Mouse (Mus musculus) urinary bladder, postnatal 36 days (tissue): Measurements from ENCODE around the gene Col25a1.

ENCODE experiments used
- DNase-seq, 2 experiments: peaks; one replicate each; pipeline ENCODE4 v3.0.0; 2022; ENCODE audit warnings: low spot score in 2 of 2, mixed read lengths in 1 of 2

Col25a1 gene

DNA sequence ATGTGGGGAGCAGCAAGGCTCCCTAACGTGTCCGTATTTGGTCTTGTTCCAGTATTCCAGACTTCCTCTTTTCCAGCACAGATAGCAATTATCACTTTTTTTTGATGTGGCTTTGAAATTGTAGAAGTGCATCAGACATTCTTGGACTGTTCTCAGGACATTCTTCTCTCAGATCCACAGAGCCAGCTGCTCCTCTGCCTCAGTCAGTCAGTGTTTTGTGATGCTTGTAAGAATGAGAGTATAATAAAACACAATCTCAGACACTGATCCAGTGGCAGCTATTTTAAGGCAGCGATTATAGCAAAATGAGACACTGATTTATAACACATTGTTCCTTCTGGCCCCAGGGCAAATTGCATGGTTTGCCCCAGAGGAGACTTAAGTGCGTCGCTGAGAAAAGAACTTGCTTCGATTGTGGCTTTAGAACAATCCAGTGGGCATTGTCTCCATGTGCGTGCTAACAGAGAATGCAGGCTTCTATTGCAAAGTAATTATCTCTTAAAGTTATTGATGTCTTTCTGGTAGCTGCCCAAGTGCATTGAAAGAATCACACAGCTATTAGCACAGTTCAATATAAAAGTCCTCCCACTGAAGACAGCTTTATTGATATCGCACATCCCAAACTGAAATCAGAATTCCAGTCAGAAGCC lies 111.5 kb downstream of the Col25a1 start:
- DNase-seq = no peak

DNA sequence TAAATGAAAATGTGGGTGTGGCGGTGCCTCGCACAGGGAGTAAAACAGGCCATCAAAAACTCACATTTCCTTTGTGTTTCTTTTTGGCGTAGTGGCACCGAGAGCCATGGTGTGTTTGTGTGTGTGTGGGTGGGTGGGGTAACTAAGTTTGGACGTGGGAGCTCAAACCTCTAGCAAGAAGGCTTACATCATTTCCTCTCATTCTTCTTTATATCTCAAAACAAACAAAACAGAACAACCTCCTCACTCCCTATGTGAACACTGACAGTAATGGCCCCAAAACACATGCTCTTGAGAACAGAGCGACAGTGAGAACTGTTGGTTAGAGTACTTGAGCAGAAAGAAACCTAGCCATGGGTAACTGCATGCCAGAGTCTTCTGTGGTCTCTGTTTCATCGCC lies 121.1 kb downstream of the Col25a1 start:
- DNase-seq = no peak

DNA sequence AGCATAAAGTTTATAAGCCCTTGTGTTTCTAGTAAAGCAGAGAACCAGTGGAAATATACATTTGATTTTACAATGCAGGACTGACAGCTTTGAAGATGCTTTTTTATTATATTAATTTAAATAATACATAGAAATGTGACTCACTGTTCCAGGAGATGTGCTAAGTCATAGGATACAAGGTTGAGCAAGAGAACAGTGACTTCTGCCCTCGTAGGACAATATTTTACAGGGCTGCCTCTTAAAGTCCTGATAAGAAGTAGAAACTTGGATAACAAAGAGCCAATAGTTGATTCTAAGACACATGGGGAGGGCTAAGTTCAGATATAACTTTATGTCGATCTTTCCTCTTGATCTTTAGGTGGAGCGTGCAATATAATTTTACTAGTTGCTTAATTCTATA lies 124.8 kb downstream of the Col25a1 start:
- DNase-seq = no peak

DNA sequence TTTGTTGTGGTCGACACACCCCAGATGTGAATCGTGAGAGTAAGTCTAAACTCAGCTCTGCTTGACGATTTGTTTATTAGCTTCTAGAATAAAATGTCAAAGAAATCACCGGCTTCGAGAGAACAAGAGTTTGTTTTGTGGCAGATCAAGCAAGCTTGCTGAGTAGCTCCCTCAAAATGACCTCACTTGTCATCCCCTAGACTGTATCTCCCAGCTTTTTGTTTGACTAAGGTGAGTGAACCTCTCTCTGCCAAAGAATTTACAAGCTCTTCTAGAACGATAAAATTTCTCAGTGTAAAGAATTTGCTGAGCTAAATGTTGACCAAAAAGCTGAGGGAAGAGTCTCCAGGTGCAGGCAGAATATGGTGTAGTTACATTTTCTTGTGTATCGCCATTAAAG lies 125.3 kb downstream of the Col25a1 start:
- DNase-seq = no peak

DNA sequence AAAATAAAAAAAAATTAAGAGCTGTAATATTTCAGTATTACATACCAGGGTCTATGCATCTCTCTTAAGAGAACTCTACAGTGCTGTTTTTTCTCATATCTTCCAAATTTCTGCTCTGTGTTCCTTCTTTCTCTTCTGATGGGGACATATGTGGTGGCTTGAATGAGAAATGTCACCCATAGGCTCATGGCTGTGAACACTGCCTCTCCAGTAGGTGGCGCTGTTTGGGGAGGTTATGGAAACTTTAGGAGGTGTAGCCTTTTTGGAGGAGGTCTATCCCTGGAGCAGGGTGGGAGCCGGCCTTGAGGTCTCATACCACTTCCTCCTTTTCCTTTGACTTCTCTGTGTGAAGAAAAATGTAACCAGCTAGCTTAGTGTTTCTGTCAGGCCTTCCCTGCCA lies 128.4 kb downstream of the Col25a1 start:
- no peak for DNase-seq

DNA sequence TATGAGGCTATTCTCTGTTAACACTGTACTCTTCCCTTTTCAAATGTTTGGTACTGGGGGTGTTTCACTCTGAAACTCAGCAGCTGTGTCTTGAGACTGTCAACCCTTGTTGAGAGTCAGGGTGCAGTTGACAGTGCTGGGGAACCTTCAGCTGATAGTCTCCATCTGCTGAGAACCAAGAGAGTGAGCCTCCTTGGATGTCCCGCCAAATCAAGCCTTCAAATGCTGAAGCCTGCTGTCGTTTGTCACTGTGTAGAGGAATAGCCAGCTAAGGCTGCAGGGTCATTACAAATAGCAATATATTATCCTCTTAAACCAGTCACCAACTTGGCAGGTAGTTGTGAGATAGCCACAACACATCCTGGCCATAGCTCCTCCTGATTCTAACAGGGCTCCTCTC lies 129.0 kb downstream of the Col25a1 start:
- no peak for DNase-seq

DNA sequence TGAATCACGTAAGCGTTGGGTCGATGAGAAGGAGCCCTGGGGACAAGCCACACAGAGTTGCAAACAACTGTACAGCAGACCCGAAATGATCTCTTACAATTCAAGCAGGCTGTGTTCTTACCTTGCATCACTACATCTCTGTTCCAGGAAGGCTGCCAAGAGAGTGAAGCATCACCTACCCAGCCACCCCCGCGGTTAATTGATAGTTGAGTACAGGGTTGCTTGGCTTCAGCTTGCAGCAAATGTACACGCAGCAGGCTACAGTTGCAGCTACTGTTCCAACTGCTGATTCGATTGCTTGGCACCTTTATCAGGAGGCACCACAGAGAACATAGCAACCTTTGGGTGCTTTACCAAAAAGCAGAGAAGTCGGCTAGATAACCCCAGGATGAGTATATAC lies 133.8 kb downstream of the Col25a1 start:
- no peak for DNase-seq

DNA sequence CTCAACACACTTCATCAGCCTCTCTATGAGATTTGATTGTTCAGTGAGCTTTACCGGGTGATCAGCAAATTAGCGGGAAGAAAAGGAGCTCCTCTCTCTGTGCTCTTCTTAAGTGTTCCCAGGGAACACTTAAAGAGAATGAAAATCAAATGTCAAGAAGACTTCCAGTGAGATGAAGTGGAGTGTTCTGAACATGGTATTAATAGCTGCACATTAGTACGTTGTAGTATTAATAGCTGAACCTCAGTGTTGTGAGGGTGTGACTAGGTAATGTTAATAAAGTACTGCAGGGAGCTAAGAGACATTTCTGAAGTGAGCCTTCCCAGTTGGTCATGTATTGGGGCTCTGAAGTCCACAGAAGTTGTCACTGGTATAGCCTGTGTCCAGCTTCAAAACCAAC lies 139.2 kb downstream of the Col25a1 start:
- DNase-seq = no peak

DNA sequence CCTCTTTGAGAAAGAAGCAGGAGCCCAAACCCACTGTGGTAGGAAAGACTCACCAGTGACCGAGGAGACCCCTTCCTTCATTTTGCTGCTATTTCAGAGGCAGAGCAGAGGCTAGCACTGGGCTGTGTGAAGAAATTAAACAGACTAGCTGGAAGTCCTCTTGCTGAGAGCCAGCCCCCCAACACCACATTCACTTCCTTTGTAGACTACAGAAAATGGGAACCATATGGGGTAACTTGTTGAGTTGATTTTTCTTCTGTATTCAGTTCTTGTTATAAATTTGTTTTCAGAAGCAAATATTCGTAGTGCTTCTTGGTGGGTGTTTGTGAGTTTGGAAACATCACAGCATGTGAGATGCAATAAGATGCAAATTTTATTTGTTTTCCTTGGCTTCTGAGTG lies 142.6 kb downstream of the Col25a1 start:
- DNase-seq = no peak

DNA sequence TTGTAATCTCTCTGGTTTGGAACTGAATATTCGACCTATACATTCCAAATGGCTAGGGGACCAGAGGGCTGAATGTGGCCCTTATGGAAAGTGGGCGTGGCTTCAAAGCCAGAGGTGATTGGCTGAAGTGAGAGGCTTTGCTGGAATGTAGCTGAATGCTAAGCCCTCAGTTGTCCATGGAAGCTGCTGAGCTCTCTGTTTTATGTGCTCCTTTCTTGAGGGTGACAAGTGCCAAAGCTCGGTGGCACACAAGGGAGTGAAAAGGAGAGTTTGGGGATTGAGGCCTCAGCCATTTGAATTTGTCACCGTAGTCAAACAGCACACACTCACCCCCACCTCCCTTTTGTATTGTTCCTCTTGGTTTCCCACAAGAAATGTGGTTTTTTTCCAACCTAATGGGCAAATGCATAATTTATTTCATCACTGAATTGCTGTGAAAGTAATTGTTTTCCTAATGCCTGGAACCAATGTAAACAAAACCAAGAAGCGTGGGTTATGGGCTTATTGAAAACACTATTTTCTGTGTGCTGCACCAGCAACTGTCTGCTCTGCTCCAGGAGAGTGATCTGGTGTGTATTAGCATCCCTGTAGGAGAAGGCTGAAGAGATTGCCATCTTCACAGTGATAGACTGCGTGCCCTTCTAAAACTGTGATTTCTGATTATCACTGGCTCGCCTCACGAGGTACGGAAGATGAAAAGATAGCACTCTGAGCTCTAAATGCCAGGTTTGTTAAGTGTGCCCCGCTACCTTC lies 147.2 kb downstream of the Col25a1 start:
- DNase-seq = no peak

DNA sequence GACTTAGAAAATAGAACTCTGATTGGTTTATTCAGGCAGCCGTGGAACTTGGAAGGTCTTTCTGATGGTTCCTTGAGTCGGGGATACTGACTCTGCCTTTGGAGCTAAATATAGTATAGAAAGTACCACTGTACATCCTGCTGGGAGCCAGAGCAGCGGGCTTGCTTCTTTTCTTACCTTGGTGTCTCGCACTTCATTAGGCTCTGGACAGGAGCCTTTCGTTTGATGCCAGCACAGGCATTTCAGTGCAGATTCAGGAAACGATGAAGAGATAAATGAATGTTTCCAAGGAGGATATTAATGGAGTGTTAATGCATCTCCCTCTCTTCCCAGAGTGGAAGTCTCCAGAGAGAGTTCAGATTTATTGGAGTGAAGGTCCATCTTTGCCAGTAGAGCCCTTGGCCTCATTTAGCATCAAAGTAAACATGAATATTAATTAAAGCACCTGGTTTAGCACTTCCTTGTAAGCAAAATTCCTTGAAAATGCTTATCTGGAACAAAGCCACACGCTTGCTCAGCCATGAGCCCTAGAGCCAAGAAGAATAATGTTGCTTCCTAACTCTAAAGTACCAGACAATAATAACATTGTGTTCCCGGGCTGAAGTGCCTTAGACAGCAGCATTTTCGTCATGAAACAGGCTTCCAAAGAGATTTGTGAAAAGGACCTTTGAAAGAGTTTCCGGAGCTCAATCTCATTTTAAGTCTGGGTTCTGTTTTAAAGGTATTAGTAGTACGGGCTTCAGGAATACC lies 151.9 kb downstream of the Col25a1 start:
- DNase-seq = no peak

DNA sequence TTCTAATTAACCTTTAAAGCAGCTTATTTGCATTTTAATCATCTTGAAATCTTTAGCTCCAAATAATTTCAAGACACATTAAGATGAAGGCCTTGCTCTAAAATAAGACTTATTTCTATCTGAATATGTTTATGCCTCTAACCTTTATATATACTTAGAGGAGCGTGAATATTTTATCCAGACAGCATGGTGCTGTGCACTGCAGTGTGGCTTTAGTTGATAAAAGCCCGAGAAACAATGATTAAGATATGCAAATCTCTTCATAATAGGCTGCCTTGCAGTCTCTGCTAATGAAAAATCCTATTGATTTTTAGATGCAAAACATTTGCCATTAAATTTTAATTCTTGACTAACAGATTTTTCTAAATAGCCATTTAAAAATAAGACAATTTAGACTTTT lies 156.8 kb downstream of the Col25a1 start:
- no peak for DNase-seq

DNA sequence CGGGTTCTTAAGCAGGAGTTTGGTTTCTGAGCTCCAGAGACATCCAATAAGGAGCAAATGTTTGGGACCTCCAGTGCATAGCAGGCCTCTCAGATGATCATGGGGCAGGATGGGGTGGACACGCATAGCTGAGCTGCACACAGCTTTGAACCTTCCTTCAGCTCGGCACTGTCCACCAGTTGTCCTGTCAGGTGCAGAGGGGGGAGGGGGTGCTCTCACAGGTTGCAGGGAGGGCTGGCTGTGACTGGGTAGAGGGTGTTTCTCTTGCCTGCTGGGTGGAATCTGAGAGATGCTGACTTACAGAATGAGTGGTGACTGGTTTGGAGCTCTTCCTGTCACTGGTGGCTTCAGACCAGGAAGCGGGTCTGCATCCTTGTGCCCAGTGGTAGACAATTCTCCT lies 157.5 kb downstream of the Col25a1 start:
- DNase-seq = no peak

DNA sequence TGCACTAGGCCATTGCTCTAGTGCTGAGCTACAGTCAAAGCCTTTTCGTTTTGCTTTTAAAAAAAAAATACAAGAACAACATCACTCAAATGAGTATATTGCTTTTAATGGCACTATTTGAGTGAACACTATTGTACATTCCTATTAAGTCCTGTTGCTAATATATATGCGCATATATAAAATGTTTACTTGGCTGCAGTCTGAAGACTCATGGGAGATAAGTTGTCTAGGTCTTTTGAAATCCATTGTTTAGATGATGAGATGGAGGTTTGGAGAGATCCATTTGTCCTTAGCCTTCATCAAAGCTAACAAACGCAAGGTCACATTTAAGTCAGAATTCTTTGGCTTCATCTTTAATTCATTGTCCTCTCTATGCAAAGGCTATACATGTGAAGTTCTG lies 157.9 kb downstream of the Col25a1 start:
- no peak for DNase-seq

DNA sequence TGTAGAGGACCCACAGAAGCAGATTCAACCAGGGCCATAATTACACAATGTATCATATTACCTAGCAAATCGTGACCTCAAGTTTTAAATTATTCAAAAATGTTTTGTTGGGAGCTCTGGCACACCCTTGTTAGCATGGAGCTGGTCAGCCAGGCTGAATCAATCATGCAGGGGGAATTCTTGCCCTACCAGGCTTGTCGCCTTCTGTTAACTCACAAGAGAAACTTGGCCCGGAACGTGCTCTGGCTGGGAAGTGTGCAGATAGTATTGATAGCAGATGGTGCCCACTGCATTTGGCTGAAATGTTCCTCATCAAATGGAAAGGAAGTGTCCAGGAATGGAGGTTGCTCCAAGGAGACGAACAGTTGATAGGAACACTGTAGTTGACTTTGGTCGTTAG lies 158.9 kb downstream of the Col25a1 start:
- DNase-seq = no peak

DNA sequence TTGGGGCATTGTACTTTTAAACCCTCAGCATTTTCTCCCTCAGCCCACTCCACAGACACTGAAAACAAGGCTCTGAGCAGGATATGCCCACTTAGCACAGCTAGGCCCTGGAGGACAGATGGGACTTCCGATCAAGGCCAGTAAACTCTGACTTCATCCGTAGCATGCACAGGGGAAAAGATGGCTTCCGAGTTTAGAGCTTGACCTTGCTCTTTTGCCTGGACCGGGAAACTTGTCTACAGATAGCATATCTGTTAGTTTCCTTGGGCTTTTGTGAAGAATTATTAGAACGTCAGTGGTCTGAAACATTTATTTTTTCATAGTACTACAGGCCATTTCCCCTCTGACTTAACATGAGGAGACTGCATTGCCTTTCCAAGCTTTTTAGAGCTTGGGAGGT lies 159.4 kb downstream of the Col25a1 start:
- DNase-seq = no peak

DNA sequence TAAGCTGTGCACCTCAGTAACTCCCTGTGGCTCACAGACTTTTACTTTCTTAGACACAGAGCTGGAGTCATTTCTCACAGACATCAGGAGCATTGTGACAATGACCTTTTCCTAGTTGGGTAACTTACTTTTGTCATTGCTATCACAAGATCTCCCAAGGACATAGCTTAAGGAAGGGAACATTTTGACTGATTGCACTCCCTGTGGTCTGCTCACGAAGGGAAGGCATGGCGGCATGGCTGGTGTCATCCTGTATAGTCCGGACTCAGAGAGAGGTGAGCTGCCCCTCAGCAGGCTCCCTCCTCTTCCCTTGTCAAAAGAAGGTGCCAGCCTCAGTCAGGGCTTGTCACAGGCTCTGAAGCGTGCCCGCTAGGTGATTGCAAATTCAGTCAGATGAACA lies 160.6 kb downstream of the Col25a1 start:
- no peak for DNase-seq

DNA sequence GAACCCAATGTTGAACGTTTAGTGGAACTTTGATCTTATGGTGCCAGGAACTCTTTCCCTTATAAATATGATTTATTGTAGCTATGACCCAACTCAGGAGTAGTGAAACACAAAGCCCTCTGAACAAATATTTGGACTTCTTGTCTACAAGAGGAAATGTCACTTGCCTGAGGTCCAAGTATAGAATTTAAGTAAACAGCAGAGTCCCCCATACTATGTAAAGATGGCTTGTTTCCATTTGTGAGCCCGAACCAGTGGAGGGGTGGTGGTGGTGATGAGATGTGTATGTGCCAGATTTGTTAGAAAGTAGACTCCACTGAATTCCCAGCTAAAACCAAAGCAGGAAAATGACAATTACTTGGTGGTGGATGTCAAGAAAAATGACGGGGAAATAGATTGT lies 169.2 kb downstream of the Col25a1 start:
- no peak for DNase-seq

DNA sequence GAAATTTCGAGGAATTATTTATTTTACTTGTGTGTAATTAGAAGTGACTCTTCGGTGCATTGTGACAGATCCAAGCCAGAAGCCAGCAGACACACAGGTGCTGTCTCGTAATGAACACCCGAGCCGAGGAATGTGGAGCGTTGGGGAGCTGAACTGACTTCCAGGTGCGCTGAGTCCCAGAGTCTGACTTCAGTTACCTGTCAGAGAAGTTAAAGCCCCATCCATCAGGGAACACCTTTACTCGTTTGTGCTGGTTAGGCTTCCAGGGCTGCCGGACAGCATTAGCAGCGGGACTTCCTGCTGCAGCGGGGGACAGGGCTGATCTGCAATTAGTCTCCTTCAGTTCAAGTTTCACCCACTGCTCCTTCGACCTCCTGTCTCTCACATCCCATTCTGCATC lies 172.3 kb downstream of the Col25a1 start:
- no peak for DNase-seq

DNA sequence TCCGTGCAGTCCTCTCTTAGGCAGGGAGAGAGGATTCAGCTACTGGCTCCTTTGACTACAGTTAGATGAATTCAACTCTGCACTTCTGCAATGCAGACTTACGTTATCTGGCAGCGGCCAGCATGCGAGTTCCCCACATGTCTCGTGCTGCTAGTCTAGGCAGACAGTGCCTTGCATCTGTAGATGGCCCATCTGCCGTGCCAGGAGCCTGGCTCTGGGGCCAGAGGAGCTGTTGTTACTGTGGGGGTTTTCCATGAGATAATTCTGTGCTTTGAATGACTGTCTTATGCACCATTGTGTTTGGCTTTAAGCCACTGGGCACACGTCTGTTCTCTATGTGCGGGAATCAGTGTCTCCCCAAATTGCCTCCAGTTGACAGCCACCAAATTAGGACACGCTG lies 173.5 kb downstream of the Col25a1 start:
- no peak for DNase-seq

DNA sequence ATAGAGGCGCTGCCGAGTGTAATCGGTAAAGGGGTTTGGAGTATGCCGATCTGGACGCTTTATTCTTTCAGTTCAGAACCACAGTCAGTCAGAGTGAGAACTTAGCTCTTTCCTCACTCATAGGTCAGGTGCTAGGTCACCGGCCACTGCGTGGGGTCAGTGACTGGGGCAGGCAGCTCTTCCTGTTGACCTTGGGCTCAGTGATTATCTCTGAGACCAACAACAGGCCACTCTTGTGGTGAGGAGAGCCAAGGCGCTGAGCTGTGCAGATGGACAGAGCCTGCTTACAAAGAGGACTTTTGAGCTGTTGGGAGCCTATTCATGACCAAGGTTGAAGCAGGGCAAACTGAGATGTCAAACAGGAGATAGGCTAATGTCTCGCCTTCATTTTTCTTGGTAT lies 174.4 kb downstream of the Col25a1 start:
- no peak for DNase-seq

DNA sequence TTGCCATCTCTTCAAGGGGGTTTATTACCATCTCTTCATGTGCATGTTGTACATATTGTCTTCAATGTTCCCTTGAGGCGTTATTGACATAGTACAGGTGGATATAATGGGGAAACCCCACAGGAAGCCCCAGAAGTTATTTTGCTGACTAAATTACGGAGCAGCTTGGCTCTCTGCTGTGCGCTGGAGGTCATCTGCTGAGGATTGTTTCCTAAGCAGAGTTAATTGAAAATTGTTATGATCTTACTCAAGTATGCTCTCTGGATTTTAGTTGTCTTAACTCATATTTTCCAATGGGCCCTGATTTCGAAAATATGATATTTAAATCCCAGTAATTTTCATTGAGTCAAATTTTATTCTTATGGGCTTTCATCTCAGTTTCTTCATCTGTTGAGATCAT lies 178.0 kb downstream of the Col25a1 start:
- no peak for DNase-seq

DNA sequence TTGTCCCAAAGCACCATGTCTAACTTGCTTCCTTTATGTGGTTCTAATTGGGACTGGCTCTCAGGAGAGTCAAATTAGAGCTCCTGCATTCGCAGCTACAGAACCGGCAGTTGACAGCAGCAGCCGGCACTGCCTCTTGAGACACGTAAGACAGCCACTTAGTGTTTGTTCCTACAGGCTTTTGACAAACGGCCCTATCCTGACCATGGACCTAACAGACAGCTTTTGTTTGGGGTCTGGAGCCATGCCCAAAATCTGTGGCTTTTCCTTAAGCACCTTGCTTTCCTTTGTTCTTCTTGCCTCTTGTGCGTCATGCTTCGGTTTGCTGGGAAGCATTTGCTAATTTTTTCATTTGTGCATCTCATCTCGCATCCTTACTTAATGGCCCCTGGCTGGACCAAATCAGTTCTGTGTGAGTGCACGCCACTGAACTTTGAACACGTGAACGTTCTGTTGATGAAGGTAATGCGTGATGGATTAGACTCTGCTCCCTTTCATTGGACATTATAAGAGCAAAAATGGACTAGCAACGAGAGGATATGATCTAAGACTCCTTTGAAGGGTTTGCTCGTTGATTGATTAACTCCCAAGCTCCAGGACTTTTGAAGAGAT lies 179.5 kb downstream of the Col25a1 start:
- no peak for DNase-seq
